Mouse (Mus musculus) CH12.LX (cell line): Measurements from ENCODE around the gene Heatr5a.

Source experiments
- CHD2 ChIP-seq: IDR thresholded peaks from 2 replicates; pipeline ENCODE4 v1.6.1; 2011; ENCODE audit warnings: low read length, improper control_type of control experiment
- CTCF ChIP-seq, 2 experiments: IDR thresholded peaks in 1 of 2; conservative IDR thresholded peaks in 1 of 2; 2 replicates each; pipeline ENCODE4 v1.5.1; 2011 to 2012; ENCODE audit warnings: low read depth in 2 of 2, low read length in 2 of 2, improper control_type of control experiment in 1 of 2, inconsistent platforms in 1 of 2, mild to moderate bottlenecking in 1 of 2, moderate library complexity in 1 of 2
- E2F4 ChIP-seq: IDR thresholded peaks from 2 replicates; pipeline ENCODE4 v1.6.1; 2011; ENCODE audit warnings: low read depth, low read length, improper control_type of control experiment; ENCODE audit not compliant: insufficient replicate concordance
- EP300 ChIP-seq: IDR thresholded peaks from 2 replicates; pipeline ENCODE4 v1.6.1; 2011; ENCODE audit warnings: low read length, improper control_type of control experiment
- HCFC1 ChIP-seq: IDR thresholded peaks from 2 replicates; pipeline ENCODE4 v1.6.1; 2012; ENCODE audit warnings: low read depth, mild to moderate bottlenecking, inconsistent platforms, low read length, improper control_type of control experiment
- JUND ChIP-seq: conservative IDR thresholded peaks from 2 replicates; pipeline ENCODE4 v1.6.1; 2011; ENCODE audit warnings: low read depth, low read length, improper control_type of control experiment
- MAFK ChIP-seq: IDR thresholded peaks from 2 replicates; pipeline ENCODE4 v1.6.1; 2011; ENCODE audit warnings: low read length, improper control_type of control experiment; ENCODE audit not compliant: insufficient replicate concordance
- POLR2A ChIP-seq: IDR thresholded peaks from 2 replicates; pipeline ENCODE4 v1.6.1; 2011; ENCODE audit warnings: low read depth, mild to moderate bottlenecking, improper control_type of control experiment, low read length
- TBP ChIP-seq: conservative IDR thresholded peaks from 2 replicates; pipeline ENCODE4 v1.6.1; 2011; ENCODE audit warnings: low read depth, low read length, improper control_type of control experiment
- ZC3H11A ChIP-seq: IDR thresholded peaks from 2 replicates; pipeline ENCODE4 v1.6.1; 2012; ENCODE audit warnings: low read depth, mild to moderate bottlenecking, inconsistent platforms, low read length, improper control_type of control experiment
- ZMIZ1 ChIP-seq: IDR thresholded peaks from 2 replicates; pipeline ENCODE4 v1.6.1; 2012; ENCODE audit warnings: low read depth, mild to moderate bottlenecking, inconsistent platforms, low read length, improper control_type of control experiment
- ZNF384 ChIP-seq: IDR thresholded peaks from 2 replicates; pipeline ENCODE4 v1.6.1; 2012; ENCODE audit warnings: low read depth, low read length, improper control_type of control experiment, inconsistent platforms

DNA sequence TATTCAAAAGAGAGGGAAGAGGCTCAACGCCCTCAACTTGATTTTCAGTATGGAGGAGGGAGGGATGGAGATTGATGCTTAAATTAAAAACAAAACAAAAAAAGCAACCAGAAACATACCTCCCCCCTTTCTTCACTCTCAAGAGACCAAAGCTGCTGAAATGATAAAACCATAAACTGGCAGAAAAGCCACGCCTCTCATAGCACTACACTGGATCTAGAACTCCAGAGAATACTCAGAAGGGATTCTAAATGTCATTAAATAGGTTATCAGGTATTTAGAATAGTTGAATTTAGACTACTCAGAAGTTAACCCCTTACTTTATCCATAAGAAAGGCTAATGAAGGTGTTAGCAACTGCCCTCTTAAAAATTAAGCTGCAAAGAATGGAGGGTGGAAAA is 2.0 kb downstream of the Heatr5a start:
- no peak for TF ChIP-seq POLR2A
- no peak for TF ChIP-seq CTCF (conservative IDR thresholded peaks at IDR 0.05 in 1 of 2, IDR thresholded peaks at IDR 0.05 in 1 of 2; ENCODE audit: low read depth in 2 of 2, low read length in 2 of 2)
- no peak for TF ChIP-seq TBP
- TF ChIP-seq ZMIZ1 = no peak
- TF ChIP-seq ZC3H11A = no peak
- no peak for TF ChIP-seq HCFC1
- no peak for TF ChIP-seq MAFK
- no peak for TF ChIP-seq EP300
- TF ChIP-seq JUND = no peak
- TF ChIP-seq CHD2 = no peak
- TF ChIP-seq ZNF384 = no peak
- no peak for TF ChIP-seq E2F4
